Mouse (Mus musculus): ENCODE results near the gene Apbb1.

The Apbb1 gene

GRCm38 (mm10) chr7:105570756-105571155 lies 10.7 kb downstream of the Apbb1 start:
- DNase-seq (ENCODE audit: low read depth, low spot score) = no peak

- peak; percentile 16 for DNase-seq (ENCODE audit: low read depth, low spot score)
Observed at GRCm38 (mm10) chr7:105569512-105570496, 11.6 kb downstream of the Apbb1 start.

- DNase-seq (ENCODE audit: low read depth, low spot score) = peak; percentile 60
Observed at GRCm38 (mm10) chr7:105568988-105569471, 12.4 kb downstream of the Apbb1 start.

GRCm38 (mm10) chr7:105568583-105568982 lies 12.9 kb downstream of the Apbb1 start:
- DNase-seq (ENCODE audit: low read depth, low spot score) = peak; percentile 16

- no peak for DNase-seq (ENCODE audit: low read depth, low spot score)
Observed at GRCm38 (mm10) chr7:105565071-105565836, 16.2 kb downstream of the Apbb1 start.

- DNase-seq (ENCODE audit: low read depth, low spot score) = no peak
Observed at GRCm38 (mm10) chr7:105563367-105563766, 18.1 kb downstream of the Apbb1 start.

- DNase-seq (ENCODE audit: low read depth, low spot score) = no peak
Observed at GRCm38 (mm10) chr7:105562317-105562716, 19.1 kb downstream of the Apbb1 start.

- DNase-seq (ENCODE audit: low read depth, low spot score) = no peak
Observed at GRCm38 (mm10) chr7:105559016-105559415, 22.4 kb downstream of the Apbb1 start.

- no peak for DNase-seq (ENCODE audit: low read depth, low spot score)
Observed at GRCm38 (mm10) chr7:105557671-105558070, 23.8 kb downstream of the Apbb1 start.

- DNase-seq (ENCODE audit: low read depth, low spot score) = no peak
Observed at GRCm38 (mm10) chr7:105556406-105556805, 25.0 kb downstream of the Apbb1 start.

- DNase-seq (ENCODE audit: low read depth, low spot score) = no peak
Observed at GRCm38 (mm10) chr7:105555571-105555970, 25.9 kb downstream of the Apbb1 start.

- DNase-seq (ENCODE audit: low read depth, low spot score) = peak; percentile 80
Observed at GRCm38 (mm10) chr7:105554212-105554942, 27.1 kb downstream of the Apbb1 start, which contains the start of gene Smpd1. Gene Smpd1, plus strand, starts transcription at chr7:105554360.

GRCm38 (mm10) chr7:105553456-105554211 lies 27.8 kb downstream of the Apbb1 start:
- DNase-seq (ENCODE audit: low read depth, low spot score) = no peak

GRCm38 (mm10) chr7:105549035-105549434 lies 32.4 kb downstream of the Apbb1 start:
- DNase-seq (ENCODE audit: low read depth, low spot score) = peak; percentile 14

- DNase-seq (ENCODE audit: low read depth, low spot score) = no peak
Observed at GRCm38 (mm10) chr7:105547970-105548369, 33.5 kb downstream of the Apbb1 start.

GRCm38 (mm10) chr7:105545986-105546385 lies 35.5 kb downstream of the Apbb1 start:
- no peak for DNase-seq (ENCODE audit: low read depth, low spot score)

- DNase-seq (ENCODE audit: low read depth, low spot score) = no peak
Observed at GRCm38 (mm10) chr7:105534162-105534561, 47.3 kb downstream of the Apbb1 start.

- DNase-seq (ENCODE audit: low read depth, low spot score) = no peak
Observed at GRCm38 (mm10) chr7:105528094-105528493, 53.4 kb downstream of the Apbb1 start.

- DNase-seq (ENCODE audit: low read depth, low spot score) = no peak
Observed at GRCm38 (mm10) chr7:105527306-105527937, 54.0 kb downstream of the Apbb1 start.

- DNase-seq (ENCODE audit: low read depth, low spot score) = no peak
Observed at GRCm38 (mm10) chr7:105524222-105524621, 57.2 kb downstream of the Apbb1 start.

Measured in brain, embryonic 18.5 days (tissue).